Mouse (Mus musculus) adrenal gland, postnatal 25 days (tissue): ENCODE data around the gene Rbm20. TPM values are rescaled to one million over a fixed set of nuclear protein-coding genes. Genes with fewer than 3 reads are reported as not detected.

Experiments used
- DNase-seq: peaks from one replicate; pipeline ENCODE4 v3.0.0; 2021; ENCODE audit warnings: mixed read lengths
- total RNA-seq: library from RNA; stranded (reverse); gene quantifications from 2 replicates; pipeline ENCODE4 v1.2.3, GENCODE M21; 2021

The Rbm20 gene
- total RNA-seq, 1 experiment from 2014 or later, result 2.2 TPM

GRCm38 (mm10) chr19:53757432-53758109, 80.5 kb downstream of the Rbm20 start:
- no peak for DNase-seq

- no peak for DNase-seq
Observed at GRCm38 (mm10) chr19:53758881-53759418, 81.8 kb downstream of the Rbm20 start.

GRCm38 (mm10) chr19:53760125-53761101, 83.3 kb downstream of the Rbm20 start:
- DNase-seq, result no peak

- DNase-seq, result no peak
Observed at GRCm38 (mm10) chr19:53762749-53763438, 85.8 kb downstream of the Rbm20 start.

GRCm38 (mm10) chr19:53764688-53765478, 87.8 kb downstream of the Rbm20 start:
- no peak for DNase-seq

- DNase-seq, result no peak
Observed at GRCm38 (mm10) chr19:53768478-53768877, 91.4 kb downstream of the Rbm20 start.

- peak; percentile 50 for DNase-seq
Observed at GRCm38 (mm10) chr19:53773937-53774640, 97.0 kb downstream of the Rbm20 start.

GRCm38 (mm10) chr19:53774641-53775350, 97.7 kb downstream of the Rbm20 start:
- DNase-seq, result no peak

GRCm38 (mm10) chr19:53779402-53779801, 102.3 kb downstream of the Rbm20 start:
- no peak for DNase-seq

GRCm38 (mm10) chr19:53779818-53780217, 102.7 kb downstream of the Rbm20 start:
- DNase-seq, result no peak

- DNase-seq, result peak; percentile 16
Observed at GRCm38 (mm10) chr19:53780752-53781602, 103.9 kb downstream of the Rbm20 start.

GRCm38 (mm10) chr19:53781826-53782225, 104.7 kb downstream of the Rbm20 start:
- no peak for DNase-seq

- DNase-seq, result no peak
Observed at GRCm38 (mm10) chr19:53785352-53785751, 108.2 kb downstream of the Rbm20 start.

- DNase-seq, result peak; percentile 37
Observed at GRCm38 (mm10) chr19:53786239-53786638, 109.1 kb downstream of the Rbm20 start.

GRCm38 (mm10) chr19:53786836-53787235, 109.7 kb downstream of the Rbm20 start:
- DNase-seq, result no peak

- no peak for DNase-seq
Observed at GRCm38 (mm10) chr19:53788621-53789331, 111.7 kb downstream of the Rbm20 start.

- DNase-seq, result no peak
Observed at GRCm38 (mm10) chr19:53789571-53789970, 112.5 kb downstream of the Rbm20 start.
